Mouse (Mus musculus): ENCODE data around the gene Rnf167.

Rnf167 gene

GRCm38 (mm10) chr11:70643051-70643450 is 4.0 kb upstream of the Rnf167 start:
- H3K27me3 ChIP-seq (ENCODE audit: insufficient read depth, low read length), result 0 out of 2 replicates have a peak, but pooled peaks cover 3% of the 10 kb centered on the region
- TF ChIP-seq NANOG (IDR thresholded peaks at IDR 0.05; ENCODE audit: borderline replicate concordance, low read length) (no peak), CTCF (conservative IDR thresholded peaks at IDR 0.05; ENCODE audit: low read length) (no peak)
- peaks cover 25% of the 10 kb centered on the region for H3K4me1 ChIP-seq (replicated peaks; ENCODE audit: low read depth, low read length)
- peaks cover 36% of the 10 kb centered on the region for H3K36me3 ChIP-seq (ENCODE audit: insufficient read depth, low read length)
- H3K9me3 ChIP-seq (ENCODE audit: low read length), result no peaks in the 10 kb centered on the region
- no peak overlapping the region for H3K4me3 ChIP-seq (replicated peaks; ENCODE audit: low read length)

DNA sequence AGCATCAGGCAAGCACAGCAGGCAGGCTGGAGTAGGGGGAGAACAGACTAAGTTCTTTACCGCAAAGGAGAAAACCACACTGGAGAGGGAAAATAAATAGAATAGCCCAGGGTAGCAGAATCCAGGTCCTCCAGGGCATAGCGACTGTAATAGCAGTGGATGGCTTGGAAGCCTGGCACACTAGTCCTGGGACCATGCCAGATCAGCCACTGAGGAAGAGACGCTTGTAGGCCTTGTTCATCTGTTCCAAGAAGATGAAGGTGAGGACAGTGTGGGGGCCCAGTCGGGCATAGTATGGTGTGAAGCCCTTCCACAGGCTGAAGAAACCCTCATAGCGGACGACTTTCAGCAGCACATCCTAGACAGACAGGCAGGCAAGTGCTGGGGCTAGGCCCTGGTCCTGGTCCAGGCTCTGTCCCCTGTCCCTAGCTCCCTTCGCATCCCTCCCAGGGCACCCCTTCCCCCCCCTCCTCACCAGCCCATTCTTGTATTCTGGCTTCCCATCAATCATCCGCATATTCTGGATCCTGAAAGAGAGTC is 2.4 kb upstream of the Rnf167 start:
- TF ChIP-seq CTCF (conservative IDR thresholded peaks at IDR 0.05; ENCODE audit: low read length) (no peak), NANOG (IDR thresholded peaks at IDR 0.05; ENCODE audit: borderline replicate concordance, low read length) (no peak), POU5F1 (IDR thresholded peaks at IDR 0.05; ENCODE audit: borderline replicate concordance, low read length) (no peak)
- peaks cover 51% of the 10 kb centered on the region for H3K36me3 ChIP-seq (ENCODE audit: insufficient read depth, low read length)
- no peaks in the 10 kb centered on the region for H3K27me3 ChIP-seq (ENCODE audit: insufficient read depth, low read length)
- H3K4me3 ChIP-seq (replicated peaks; ENCODE audit: low read length), result no peak overlapping the region
- peaks cover 8% of the 10 kb centered on the region for H3K9me3 ChIP-seq (ENCODE audit: low read length)
- H3K4me1 ChIP-seq (replicated peaks; ENCODE audit: low read depth, low read length), result peaks cover 41% of the 10 kb centered on the region

DNA sequence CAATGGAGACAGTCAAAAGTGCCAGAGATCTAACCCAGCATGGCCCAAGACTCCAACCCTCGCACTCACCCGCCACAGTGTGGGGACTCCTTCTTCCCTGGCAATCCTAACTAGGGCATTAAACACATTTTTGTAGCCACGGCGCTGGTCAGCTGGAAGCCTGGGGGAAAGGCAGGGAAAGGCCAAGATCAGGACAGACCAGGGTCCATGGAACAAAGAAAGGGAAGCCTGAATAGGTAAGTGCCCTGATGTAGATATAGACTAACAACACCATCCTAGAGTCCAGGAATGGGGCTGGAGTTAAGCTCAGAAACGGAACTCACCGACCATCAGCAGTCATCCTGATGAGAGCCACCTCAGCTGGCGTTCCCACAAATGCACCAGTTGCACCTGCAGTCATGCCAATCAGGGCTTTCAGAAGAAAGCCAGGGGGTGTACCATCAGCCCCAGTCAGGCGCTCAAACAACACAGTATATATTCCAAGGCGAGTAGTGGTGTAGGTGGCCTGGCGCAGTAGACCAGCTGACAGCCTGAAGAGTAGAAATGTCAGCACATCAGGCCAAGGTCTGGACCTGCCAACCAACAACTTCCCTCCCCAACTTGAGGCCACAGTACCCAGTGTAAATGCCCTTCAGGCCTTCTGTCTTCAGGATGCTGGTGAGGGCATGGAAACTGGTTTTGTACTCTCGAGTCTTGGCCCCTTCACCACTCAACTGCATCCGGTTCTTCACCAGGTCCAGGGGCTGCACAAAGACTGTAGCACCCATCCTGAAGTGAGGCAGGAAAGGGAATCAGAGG is 1.4 kb upstream of the Rnf167 start:
- no peaks in the 10 kb centered on the region for H3K27me3 ChIP-seq (ENCODE audit: insufficient read depth, low read length)
- TF ChIP-seq CTCF (conservative IDR thresholded peaks at IDR 0.05; ENCODE audit: low read length) (no peak), NANOG (IDR thresholded peaks at IDR 0.05; ENCODE audit: borderline replicate concordance, low read length) (no peak), POU5F1 (IDR thresholded peaks at IDR 0.05; ENCODE audit: borderline replicate concordance, low read length) (no peak)

DNA sequence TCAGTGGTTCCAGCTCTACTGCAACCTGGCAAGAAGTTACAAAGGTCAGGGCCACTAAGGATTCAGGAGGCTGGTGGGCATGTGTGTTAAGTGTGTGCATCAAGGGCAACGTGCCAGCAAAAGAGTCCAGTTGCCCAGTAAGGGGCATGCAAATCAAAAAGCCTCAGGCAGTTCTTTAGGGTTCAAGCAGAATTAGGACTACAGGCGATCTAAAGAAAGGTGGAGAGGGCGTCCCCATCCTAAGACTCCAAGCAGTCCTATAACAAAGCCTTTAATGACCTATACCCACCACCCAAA is 828 bp upstream of the Rnf167 start:
- TF ChIP-seq NANOG (IDR thresholded peaks at IDR 0.05; ENCODE audit: borderline replicate concordance, low read length), result no peak
- no peak for TF ChIP-seq POU5F1 (IDR thresholded peaks at IDR 0.05; ENCODE audit: borderline replicate concordance, low read length)
- no peak for TF ChIP-seq CTCF (conservative IDR thresholded peaks at IDR 0.05; ENCODE audit: low read length)

More for the DNA sequence above, 1.4 kb upstream of the Rnf167 start:
- Histone ChIP-seq H3K9me3 (ENCODE audit: low read length) (peaks cover 19% of the 10 kb centered on the region), H3K4me3 (replicated peaks; ENCODE audit: low read length) (peak overlapping the region; percentile 92), H3K4me1 (replicated peaks; ENCODE audit: low read depth, low read length) (peaks cover 48% of the 10 kb centered on the region), H3K36me3 (ENCODE audit: insufficient read depth, low read length) (peaks cover 61% of the 10 kb centered on the region)

GRCm38 (mm10) chr11:70647716-70648420 is 833 bp downstream of the Rnf167 start:
- H3K4me1 ChIP-seq (replicated peaks; ENCODE audit: low read depth, low read length), result peaks cover 69% of the 10 kb centered on the region
- no peaks in the 10 kb centered on the region for H3K27me3 ChIP-seq (ENCODE audit: insufficient read depth, low read length)
- H3K4me3 ChIP-seq (replicated peaks; ENCODE audit: low read length), result peak overlapping the region; percentile 98
- TF ChIP-seq NANOG (IDR thresholded peaks at IDR 0.05; ENCODE audit: borderline replicate concordance, low read length) (no peak), POU5F1 (IDR thresholded peaks at IDR 0.05; ENCODE audit: borderline replicate concordance, low read length) (no peak), CTCF (conservative IDR thresholded peaks at IDR 0.05; ENCODE audit: low read length) (no peak)
- H3K9me3 ChIP-seq (ENCODE audit: low read length), result peaks cover 41% of the 10 kb centered on the region
- peaks cover 79% of the 10 kb centered on the region for H3K36me3 ChIP-seq (ENCODE audit: insufficient read depth, low read length)

More for the DNA sequence above, 828 bp upstream of the Rnf167 start:
- peaks cover 24% of the 10 kb centered on the region for H3K9me3 ChIP-seq (ENCODE audit: low read length)
- peak overlapping the region; percentile 92 for H3K4me3 ChIP-seq (replicated peaks; ENCODE audit: low read length)
- H3K4me1 ChIP-seq (replicated peaks; ENCODE audit: low read depth, low read length), result peaks cover 54% of the 10 kb centered on the region
- H3K36me3 ChIP-seq (ENCODE audit: insufficient read depth, low read length), result peaks cover 67% of the 10 kb centered on the region
- no peaks in the 10 kb centered on the region for H3K27me3 ChIP-seq (ENCODE audit: insufficient read depth, low read length)

DNA sequence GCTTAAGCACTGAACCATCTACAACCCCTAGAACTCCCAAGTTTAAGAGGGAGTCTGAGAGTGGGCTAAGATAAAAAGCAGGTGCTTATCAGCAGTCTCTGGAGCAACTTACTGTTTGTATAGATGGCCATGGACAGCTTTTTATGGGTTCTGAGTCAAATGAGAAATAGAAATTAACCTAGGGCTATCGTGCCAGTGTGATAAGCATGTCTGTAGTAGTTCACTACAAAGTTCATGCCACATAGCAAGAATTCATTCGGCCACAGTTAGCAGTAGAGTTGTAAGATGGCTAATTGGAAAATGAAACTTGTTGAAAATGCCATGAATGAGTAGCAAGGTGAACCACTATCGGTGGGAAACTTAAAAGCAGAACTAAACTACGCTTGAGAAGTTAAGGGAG is 1.5 kb downstream of the Rnf167 start:
- Histone ChIP-seq H3K4me3 (replicated peaks; ENCODE audit: low read length) (peak overlapping the region; percentile 98), H3K9me3 (ENCODE audit: low read length) (peaks cover 47% of the 10 kb centered on the region), H3K36me3 (ENCODE audit: insufficient read depth, low read length) (peaks cover 80% of the 10 kb centered on the region), H3K4me1 (replicated peaks; ENCODE audit: low read depth, low read length) (peaks cover 71% of the 10 kb centered on the region), H3K27me3 (ENCODE audit: insufficient read depth, low read length) (no peaks in the 10 kb centered on the region)
- TF ChIP-seq NANOG (IDR thresholded peaks at IDR 0.05; ENCODE audit: borderline replicate concordance, low read length), result no peak
- TF ChIP-seq POU5F1 (IDR thresholded peaks at IDR 0.05; ENCODE audit: borderline replicate concordance, low read length), result no peak
- TF ChIP-seq CTCF (conservative IDR thresholded peaks at IDR 0.05; ENCODE audit: low read length), result no peak

GRCm38 (mm10) chr11:70649185-70649734 is 2.2 kb downstream of the Rnf167 start:
- peaks cover 71% of the 10 kb centered on the region for H3K4me1 ChIP-seq (replicated peaks; ENCODE audit: low read depth, low read length)
- H3K27me3 ChIP-seq (ENCODE audit: insufficient read depth, low read length), result no peaks in the 10 kb centered on the region
- peaks cover 75% of the 10 kb centered on the region for H3K36me3 ChIP-seq (ENCODE audit: insufficient read depth, low read length)
- peaks cover 50% of the 10 kb centered on the region for H3K9me3 ChIP-seq (ENCODE audit: low read length)
- TF ChIP-seq CTCF (conservative IDR thresholded peaks at IDR 0.05; ENCODE audit: low read length), result no peak
- no peak for TF ChIP-seq POU5F1 (IDR thresholded peaks at IDR 0.05; ENCODE audit: borderline replicate concordance, low read length)
- TF ChIP-seq NANOG (IDR thresholded peaks at IDR 0.05; ENCODE audit: borderline replicate concordance, low read length), result no peak
- H3K4me3 ChIP-seq (replicated peaks; ENCODE audit: low read length), result peak overlapping the region; percentile 98; the same call in 1 of the 2 replicates
